14 mouse cellular contexts compared by ENCODE assay signal in genomic region chr9:35332688-35333630, GRCm38 (mm10).
DNase-seq lines count a peak whose midpoint lies in the region; ATAC-seq and TF ChIP-seq lines count a peak whose summit lies in the region.
"Had no signal": no experiment of that assay in that cellular context is flagged by ENCODE, and none has a peak within 500 bp of the region (broad histone marks: within the 10 kb centered on the region; RNA-seq: fewer than 3 reads in every experiment).

No protein-coding gene starts in this region.

- no peaks in the 10 kb centered on the region for H3K9me3 ChIP-seq in heart, embryonic 16.5 days (replicated peaks; ENCODE audit: control insufficient read depth, low read length)
- H3K9me3 ChIP-seq in limb, embryonic 11.5 days (ENCODE audit: control insufficient read depth, low read length): no peaks in the 10 kb centered on the region
- H3K9me3 ChIP-seq: midbrain, embryonic 12.5 days had no signal

- no peaks in the 10 kb centered on the region for H3K27me3 ChIP-seq in heart, embryonic 16.5 days (ENCODE audit: control insufficient read depth, insufficient read depth, low read length)
- H3K27me3 ChIP-seq in C2C12 (ENCODE audit: control insufficient read depth, insufficient read depth, insufficient read length): no peaks in the 10 kb centered on the region
- H3K27me3 ChIP-seq in limb, embryonic 11.5 days (ENCODE audit: control insufficient read depth, insufficient read depth, low read length): no peaks in the 10 kb centered on the region

- no peak overlapping the region for H3K4me3 ChIP-seq in heart, embryonic 16.5 days (ENCODE audit: low read length)
- H3K4me3 ChIP-seq in C2C12 (ENCODE audit: insufficient read depth, poor library complexity, severe bottlenecking): no peak overlapping the region
- no peak overlapping the region for H3K4me3 ChIP-seq in limb, embryonic 11.5 days (ENCODE audit: low read depth, low read length)
- H3K4me3 ChIP-seq: heart, adult 2 months; midbrain, embryonic 12.5 days had no signal

- peak overlapping the region; percentile 51; the same call in 1 of the 2 replicates for H3K27ac ChIP-seq in heart, embryonic 16.5 days (ENCODE audit: low read length)
- H3K27ac ChIP-seq in limb, embryonic 11.5 days (replicated peaks; ENCODE audit: low read depth, low read length): peak overlapping the region; percentile 0
- H3K27ac ChIP-seq: heart, adult 2 months had no signal

- H3K4me1 ChIP-seq in heart, embryonic 16.5 days (ENCODE audit: control insufficient read depth, insufficient read depth, low read length): peaks cover 48% of the 10 kb centered on the region
- H3K4me1 ChIP-seq in limb, embryonic 11.5 days (ENCODE audit: control insufficient read depth, insufficient read depth, low read length): peaks cover 75% of the 10 kb centered on the region

- no peaks in the 10 kb centered on the region for H3K79me3 ChIP-seq in C2C12 (ENCODE audit: low read depth)

- H3K4me2 ChIP-seq in heart, embryonic 16.5 days (ENCODE audit: low read depth, low read length): no peak overlapping the region
- no peak overlapping the region for H3K4me2 ChIP-seq in limb, embryonic 11.5 days (ENCODE audit: low read depth, severe bottlenecking)

- peak overlapping the region; percentile 32; the same call in 1 of the 2 replicates for H3K9ac ChIP-seq in heart, embryonic 16.5 days (ENCODE audit: low read length)
- no peak overlapping the region for H3K9ac ChIP-seq in limb, embryonic 11.5 days (ENCODE audit: low read length)
- H3K9ac ChIP-seq: liver, postnatal 0 days; midbrain, embryonic 12.5 days had no signal

- 55% methylated on average over 11 of the region's 11 CpGs for WGBS in heart, embryonic 16.5 days
- WGBS in limb, embryonic 11.5 days: 55% methylated on average over 11 of the region's 11 CpGs

- no peak for ATAC-seq in heart, embryonic 16.5 days (replicated peaks; ENCODE audit: extremely low read depth, insufficient read depth, low FRiP score)
- ATAC-seq in limb, embryonic 11.5 days (ENCODE audit: insufficient number of reproducible peaks, low FRiP score, low TSS enrichment, low read depth): no peak
- ATAC-seq in monocyte, adult 5-6 weeks (replicated peaks; ENCODE audit: insufficient number of reproducible peaks, low FRiP score, low TSS enrichment, poor library complexity, severe bottlenecking): no peak
- no peak for ATAC-seq in megakaryocyte, adult 5-6 weeks (ENCODE audit: poor library complexity, severe bottlenecking)
- ATAC-seq: liver, postnatal 0 days had no signal

- no peaks in the 10 kb centered on the region for H3K36me3 ChIP-seq in heart, embryonic 16.5 days (ENCODE audit: control insufficient read depth, insufficient read depth)
- H3K36me3 ChIP-seq in C2C12 (ENCODE audit: control insufficient read depth, insufficient read depth): no peaks in the 10 kb centered on the region
- no peaks in the 10 kb centered on the region for H3K36me3 ChIP-seq in limb, embryonic 11.5 days (ENCODE audit: control insufficient read depth, insufficient read depth, low read length)
- H3K36me3 ChIP-seq: midbrain, embryonic 12.5 days had no signal

- no peak for DNase-seq in heart, adult 8-10 months (ENCODE audit: low spot score)
- DNase-seq in 3134 (ENCODE audit: extremely low read depth, insufficient read length, low spot score): peak; percentile 47
- DNase-seq in limb, embryonic 11.5 days (ENCODE audit: low spot score): peak; percentile 23
- DNase-seq: cerebellum, adult 18-20 months; embryo, embryonic 11 days; heart, adult 2 months; kidney, postnatal 25 days; liver, postnatal 0 days; right cerebral cortex, postnatal 25 days had no signal

- H3K79me2 ChIP-seq in C2C12 (ENCODE audit: control insufficient read depth, insufficient read depth): no peaks in the 10 kb centered on the region

- no peak overlapping the region for H3ac ChIP-seq in C2C12 (ENCODE audit: control insufficient read depth, insufficient read length, low read depth)

- TF ChIP-seq CTCF in C2C12 (IDR thresholded peaks at IDR 0.05; ENCODE audit: control insufficient read depth, insufficient read depth, insufficient read length): no peak

TF ChIP-seq in C2C12, 6 proteins besides CTCF, POLR2A, EP300 and RAD21:
- TF ChIP-seq CEBPB (IDR thresholded peaks at IDR 0.05; ENCODE audit: low read depth) (peak; percentile 64), USF1 (IDR thresholded peaks at IDR 0.05; ENCODE audit: low read depth) (no peak)
